Mouse (Mus musculus): ENCODE results near the gene Ube2i. TPM values are rescaled to one million over a fixed set of nuclear protein-coding genes. Genes with fewer than 3 reads are reported as not detected.

Ube2i gene
- total RNA-seq (2021), result 100 to 1,000 TPM; 225 to 248 TPM
- polyA plus RNA-seq (2012; rRNA removed), result 79.5 and 103 TPM in 2 replicates
- long read RNA-seq, transcript Ube2i-211 (7 exons, 890 nt), result minor isoform, 19 of 185 reads
- long read RNA-seq, transcript Ube2i-213 (7 exons, 824 nt), result major isoform, 134 of 185 reads
- long read RNA-seq, partial matches to known transcripts, result 16 of 185 reads
- long read RNA-seq, other reads (novel, unspliced or antisense), result 8 of 185 reads

- no peak for DNase-seq
Measured at GRCm38 (mm10) chr17:25274571-25275346, at the start of gene Ube2i. Gene Ube2i (minus strand): TSS chr17:25274622.

GRCm38 (mm10) chr17:25322930-25323329, 48.5 kb upstream of the Ube2i start:
- DNase-seq, result no peak

- no peak for DNase-seq
Measured at GRCm38 (mm10) chr17:25320819-25321218, 46.4 kb upstream of the Ube2i start.

GRCm38 (mm10) chr17:25318354-25318753, 43.9 kb upstream of the Ube2i start, which contains the start of gene Prss29:
Gene Prss29 (plus strand): TSS chr17:25318654.
- no peak for DNase-seq

GRCm38 (mm10) chr17:25308346-25308745, 33.9 kb upstream of the Ube2i start, which contains the start of gene Prss28:
Gene Prss28 (plus strand): TSS chr17:25308646.
- no peak for DNase-seq

GRCm38 (mm10) chr17:25298094-25298493, 23.7 kb upstream of the Ube2i start, which contains the start of gene Prss34:
Gene Prss34 (plus strand): TSS chr17:25298394.
- DNase-seq, result no peak

- no peak for DNase-seq
Measured at GRCm38 (mm10) chr17:25294111-25294510, 19.7 kb upstream of the Ube2i start.

- no peak for DNase-seq
Measured at GRCm38 (mm10) chr17:25293495-25293894, 19.1 kb upstream of the Ube2i start.

- DNase-seq, result no peak
Measured at GRCm38 (mm10) chr17:25290411-25290810, 16.0 kb upstream of the Ube2i start.

GRCm38 (mm10) chr17:25288842-25289241, 14.4 kb upstream of the Ube2i start:
- DNase-seq, result peak; percentile 51

- DNase-seq, result peak; percentile 76
Measured at GRCm38 (mm10) chr17:25285033-25285432, 10.6 kb upstream of the Ube2i start.

- peak; percentile 66 for DNase-seq
Measured at GRCm38 (mm10) chr17:25282133-25282532, 7.7 kb upstream of the Ube2i start.

- no peak for DNase-seq
Measured at GRCm38 (mm10) chr17:25275833-25276232, 1.4 kb upstream of the Ube2i start.

- DNase-seq, result peak; percentile 98
Measured at GRCm38 (mm10) chr17:25273706-25274501, 518 bp downstream of the Ube2i start.

GRCm38 (mm10) chr17:25272951-25273705, 1.3 kb downstream of the Ube2i start:
- peak; percentile 94 for DNase-seq

- peak; percentile 38 for DNase-seq
Measured at GRCm38 (mm10) chr17:25272326-25272725, 2.1 kb downstream of the Ube2i start.

GRCm38 (mm10) chr17:25270795-25271335, 3.6 kb downstream of the Ube2i start:
- DNase-seq, result no peak

GRCm38 (mm10) chr17:25264453-25264852, 10.0 kb downstream of the Ube2i start:
- DNase-seq, result peak; percentile 79

- DNase-seq, result no peak
Measured at GRCm38 (mm10) chr17:25257804-25258261, 16.6 kb downstream of the Ube2i start.

- DNase-seq, result no peak
Measured at GRCm38 (mm10) chr17:25256140-25256754, 18.2 kb downstream of the Ube2i start, which contains the start of gene Baiap3. Gene Baiap3 (minus strand): TSS chr17:25256364.

- DNase-seq, result no peak
Measured at GRCm38 (mm10) chr17:25255110-25255509, 19.3 kb downstream of the Ube2i start.

Measured in adrenal gland, adult 2 months (tissue).